Mouse (Mus musculus) lung, embryonic 16.5 days (tissue): ENCODE results near the gene Gm20873. TPM values are rescaled to one million over a fixed set of nuclear protein-coding genes. Genes with fewer than 3 reads are reported as not detected.
"Not testable (repeated sequence)": the region's sequence is repeated elsewhere in the genome, so short reads cannot be mapped to it uniquely, and the experiment has no call there.

Source experiments
- ATAC-seq: fragments of 200-750 bp; cut with Nextera tagmentation; 2 replicates; pipeline ENCODE4 v1.8.0; 2017; ENCODE audit warnings: low read depth, mild to moderate bottlenecking, moderate library complexity
- H3K27ac ChIP-seq: fragments of 300-500 bp; sonication (generic); 2 replicates; pipeline ENCODE4 v1.5.1; 2014; ENCODE audit warnings: mild to moderate bottlenecking, control low read depth, low read length
- H3K27me3 ChIP-seq: fragments of 300-500 bp; sonication (generic); 2 replicates; pipeline ENCODE4 v1.6.1; 2014; ENCODE audit warnings: low read depth, low read length, mixed read lengths; ENCODE audit not compliant: control insufficient read depth, insufficient read depth
- H3K36me3 ChIP-seq: fragments of 300-500 bp; sonication (generic); 2 replicates; pipeline ENCODE4 v1.6.1; 2014; ENCODE audit warnings: low read length; ENCODE audit not compliant: control insufficient read depth, insufficient read depth
- H3K4me1 ChIP-seq: fragments of 300-500 bp; sonication (generic); replicated peaks from 2 replicates; pipeline ENCODE4 v1.6.1; 2014; ENCODE audit warnings: low read length, mixed read lengths; ENCODE audit not compliant: control insufficient read depth, insufficient read depth
- H3K4me2 ChIP-seq: fragments of 300-500 bp; sonication (generic); 2 replicates; pipeline ENCODE4 v1.6.1; 2014; ENCODE audit warnings: low read depth, low read length, control low read depth
- H3K4me3 ChIP-seq: fragments of 300-500 bp; sonication (generic); 2 replicates; pipeline ENCODE4 v1.5.1; 2014; ENCODE audit warnings: mild to moderate bottlenecking, low read length, control low read depth
- H3K9ac ChIP-seq: fragments of 300-500 bp; sonication (generic); 2 replicates; pipeline ENCODE4 v1.6.1; 2014; ENCODE audit warnings: low read length, control low read depth
- H3K9me3 ChIP-seq: fragments of 300-500 bp; sonication (generic); 2 replicates; pipeline ENCODE4 v1.6.1; 2016; ENCODE audit warnings: low read length; ENCODE audit not compliant: control insufficient read depth
- WGBS: fragments of 180-500 bp; shearing (Covaris S2); extraction: QIAGEN DNeasy Blood & Tissue Kit; methylation state at CpG from one replicate; pipeline ENCODE4 v1.1.7; 2014; 5-methylcytosine and 5-hydroxymethylcytosine counted together
- polyA plus RNA-seq: library from polyadenylated mRNA; unstranded; fragments of >200 nt; fragmentation: Nextera tagmentation; extraction: Ambion mirVana; gene quantifications from 2 replicates; pipeline ENCODE4 v1.2.1, GENCODE M21; 2015

The Gm20873 gene
- polyA plus RNA-seq = not detected in 2 replicates

DNA sequence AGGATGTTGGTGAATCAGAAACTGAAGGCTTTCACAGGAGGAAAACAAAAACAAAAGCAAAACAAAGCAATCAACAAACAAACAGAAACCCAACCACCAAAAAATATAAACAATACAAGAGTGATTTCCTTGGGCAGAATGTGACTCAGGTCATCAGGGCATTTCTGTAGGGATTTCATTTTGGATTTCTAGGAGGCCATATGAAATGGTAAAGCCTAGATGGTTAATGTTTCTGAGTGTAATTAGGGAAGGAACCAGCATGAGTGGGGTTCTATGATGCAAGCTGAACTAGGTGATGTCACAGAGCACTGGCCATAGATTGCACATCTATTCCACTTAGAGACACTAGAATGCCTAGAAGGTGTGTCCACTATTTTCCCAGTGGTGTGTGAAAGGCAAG, at the start of gene Gm20873:
Gene Gm20873 (plus strand): TSS at position 301 of the 400 bp plus-strand sequence.
- ATAC-seq, H3K36me3 ChIP-seq, H3K4me1 ChIP-seq: not testable (repeated sequence)

DNA sequence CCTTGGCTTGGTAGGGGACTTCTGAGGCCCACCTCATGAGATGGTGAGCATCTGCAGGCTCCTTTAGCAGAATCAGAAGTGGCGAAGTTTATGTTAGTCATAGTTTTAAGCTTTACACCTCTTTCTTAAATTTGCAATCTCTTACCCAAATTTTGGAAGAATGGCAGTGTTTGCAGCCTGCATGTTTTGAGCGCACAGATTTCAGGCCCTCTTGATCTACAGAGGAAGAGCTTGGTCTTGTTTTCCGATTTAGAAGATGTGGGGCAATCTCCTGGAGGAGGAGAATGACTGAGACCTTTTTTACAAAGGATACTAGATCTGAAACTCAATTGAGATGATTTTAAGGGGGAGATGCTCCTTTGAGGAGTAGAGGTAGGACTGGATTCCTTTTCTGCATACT, 29.0 kb upstream of the Gm20873 start, which contains the start of gene Gm21746:
Gene Gm21746 (minus strand): TSS at position 101 of the 400 bp plus-strand sequence.
- H3K4me3 ChIP-seq, H3K9me3 ChIP-seq, H3K4me2 ChIP-seq, H3K27me3 ChIP-seq, H3K4me1 ChIP-seq, H3K9ac ChIP-seq, H3K27ac ChIP-seq, H3K36me3 ChIP-seq, ATAC-seq: not testable (repeated sequence)
- 64% methylated on average over 2 of the region's 3 CpGs for WGBS

More for the DNA sequence above, at the start of gene Gm20873:
- not testable (repeated sequence) for H3K27me3 ChIP-seq, H3K27ac ChIP-seq, H3K4me2 ChIP-seq, H3K9me3 ChIP-seq, H3K4me3 ChIP-seq, H3K9ac ChIP-seq

Other genes with a start within 250 kb of the Gm20873 start
- not detected in 2 replicates for gene Gm21746, start 29.1 kb upstream of the Gm20873 start, polyA plus RNA-seq